Mouse (Mus musculus): ENCODE measurements at regions not wholly inside any gene's neighbourhood (a gene's known extent, or its start where the extent isn't known, plus 50 kb on each side); places are given as distances from the start of the nearest gene placed in this dataset.

DNA sequence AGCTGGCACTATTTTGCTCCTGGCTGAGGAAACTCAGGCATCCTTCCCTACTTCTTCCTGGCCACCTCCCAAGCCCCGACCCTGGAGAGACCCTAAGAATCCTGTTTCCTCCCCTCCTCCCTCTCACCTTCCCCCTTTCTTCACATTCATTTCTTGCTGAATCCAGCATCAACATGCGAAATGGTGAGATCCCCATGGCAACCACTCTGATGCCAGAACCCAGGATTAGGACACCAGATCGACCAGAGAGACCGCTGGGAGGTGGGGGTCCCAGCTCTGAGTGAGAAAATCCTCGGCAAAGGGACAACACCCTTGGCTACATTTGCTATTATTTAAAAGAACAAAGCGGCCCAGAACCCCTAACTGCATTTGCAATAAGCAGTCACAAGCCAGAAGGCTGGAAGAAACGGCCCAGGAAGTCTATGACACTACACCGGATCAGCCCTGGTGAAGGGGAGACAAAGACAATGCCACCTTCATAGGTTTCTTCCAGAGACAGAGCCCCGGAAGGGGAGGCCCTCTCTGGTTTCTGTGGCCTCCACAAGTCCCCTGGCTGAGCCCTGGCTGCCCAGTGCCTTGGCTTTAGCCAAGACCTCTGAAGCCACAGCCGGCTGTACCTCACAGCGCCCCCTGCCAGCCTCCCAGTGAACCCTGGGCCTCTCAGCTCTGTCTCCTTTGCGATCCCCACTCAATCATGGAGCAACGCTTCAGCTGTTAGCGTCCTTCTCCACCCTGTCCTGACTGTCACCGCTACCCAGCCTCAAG, 265.6 kb upstream of the Rpl38 start:
- TF ChIP-seq CTCF (IDR thresholded peaks at IDR 0.05) = peak; percentile 53
- H3K4me3 ChIP-seq = no peak overlapping the region
- peak; percentile 15 to 27 for DNase-seq (ENCODE audit: extremely low spot score in 1 of 2, low spot score in 2 of 2)
- no peak overlapping the region for H3K27ac ChIP-seq
- intact Hi-C loops (cut with DNase I) = no loop called here

DNA sequence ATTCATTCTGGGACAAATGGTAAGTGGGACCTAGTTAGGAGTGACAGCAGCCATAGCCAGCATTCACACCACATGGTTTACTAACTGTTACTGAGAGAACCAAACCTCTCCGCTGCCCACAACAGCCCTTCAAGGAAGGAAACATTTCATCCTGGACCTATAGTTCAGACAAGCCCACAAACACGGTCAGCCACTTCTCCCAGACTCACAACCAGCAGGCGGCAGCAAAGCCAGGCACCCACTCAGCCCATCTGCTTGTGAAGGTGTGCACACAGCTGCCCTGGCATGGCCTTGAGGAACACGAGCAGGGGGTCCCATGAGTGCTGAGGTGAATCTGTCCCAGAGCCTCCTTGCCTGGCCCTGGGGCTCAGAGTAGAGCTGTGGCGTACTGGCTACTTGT, 267.6 kb upstream of the Rpl38 start:
- Histone ChIP-seq H3K4me3 (no peak overlapping the region), H3K27ac (no peak overlapping the region)
- no peak for DNase-seq (ENCODE audit: extremely low spot score in 1 of 2, low spot score in 2 of 2)
- peak; percentile 37 for TF ChIP-seq CTCF (IDR thresholded peaks at IDR 0.05)
- intact Hi-C loops (cut with DNase I) = no loop called here

DNA sequence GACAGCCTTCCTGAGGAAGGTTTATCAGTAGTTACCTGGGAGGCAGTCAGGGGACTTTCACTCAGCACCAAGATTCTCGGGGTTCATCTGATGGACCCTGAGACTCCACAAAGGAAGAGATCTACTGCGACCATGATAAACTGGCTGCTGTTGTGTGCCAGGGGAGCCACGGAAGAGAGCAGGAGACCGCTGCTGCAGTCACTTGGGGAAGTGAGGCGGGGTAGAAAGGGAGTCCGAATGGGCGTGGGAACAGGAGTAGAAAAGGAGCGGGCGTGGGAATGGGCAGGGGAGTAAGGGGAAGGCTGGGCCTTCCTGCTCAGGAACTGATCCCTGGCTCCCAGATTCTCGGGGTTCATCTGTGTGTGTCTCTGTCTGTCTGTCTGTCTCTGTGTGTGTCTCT, 276.2 kb upstream of the Rpl38 start:
- intact Hi-C loops (cut with DNase I) = no loop called here
- no peak overlapping the region for H3K27ac ChIP-seq
- no peak for DNase-seq (ENCODE audit: extremely low spot score in 1 of 2, low spot score in 2 of 2)
- TF ChIP-seq CTCF (IDR thresholded peaks at IDR 0.05) = no peak
- no peak overlapping the region for H3K4me3 ChIP-seq

DNA sequence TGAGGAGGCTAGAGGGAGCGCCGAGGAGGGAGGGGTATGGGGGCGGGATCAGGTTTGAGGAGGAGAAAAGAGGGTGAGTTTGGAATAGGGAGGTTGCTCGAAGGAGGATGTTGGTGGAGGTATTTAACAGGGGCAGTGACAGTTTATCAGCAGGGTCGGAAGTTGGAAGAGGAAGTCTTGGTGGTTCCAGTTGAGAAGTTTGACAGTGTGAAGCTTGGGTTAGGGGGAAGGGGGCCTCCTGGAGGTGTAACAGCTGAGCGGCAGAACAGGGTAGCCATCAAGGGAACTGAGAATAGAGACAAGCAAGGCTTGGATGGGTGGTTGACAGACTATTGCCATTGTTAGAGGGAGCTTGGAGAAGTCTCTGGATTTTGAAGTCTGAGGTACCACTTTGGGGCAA, 276.8 kb upstream of the Rpl38 start:
- H3K4me3 ChIP-seq = no peak overlapping the region
- H3K27ac ChIP-seq = no peak overlapping the region
- TF ChIP-seq CTCF (IDR thresholded peaks at IDR 0.05) = no peak
- intact Hi-C loops (cut with DNase I) = no loop called here
- DNase-seq (ENCODE audit: extremely low spot score in 1 of 2, low spot score in 2 of 2) = no peak

DNA sequence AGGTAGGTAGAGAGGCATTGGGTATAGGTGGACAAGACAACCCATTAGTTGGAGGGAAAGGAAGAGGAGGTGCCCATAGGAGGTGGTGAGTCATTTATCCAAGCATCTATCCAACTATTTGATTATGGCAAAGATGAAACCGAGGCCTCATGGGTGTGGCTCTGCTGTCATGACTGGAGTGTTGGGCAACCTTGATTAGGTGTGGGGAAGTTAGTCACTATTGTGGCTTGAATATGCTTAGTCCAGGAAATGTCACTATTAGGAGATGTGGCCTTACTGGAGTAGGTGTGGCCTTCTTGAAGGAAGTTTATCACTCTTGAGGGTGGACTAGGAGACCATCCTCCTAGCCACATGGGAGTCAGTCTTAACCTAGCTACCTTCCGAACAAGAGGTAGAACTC, 281.2 kb upstream of the Rpl38 start:
- Histone ChIP-seq H3K4me3 (no peak overlapping the region), H3K27ac (no peak overlapping the region)
- no peak for TF ChIP-seq CTCF (IDR thresholded peaks at IDR 0.05)
- DNase-seq (ENCODE audit: extremely low spot score in 1 of 2, low spot score in 2 of 2) = no peak
- intact Hi-C loops (cut with DNase I) = no loop called here

DNA sequence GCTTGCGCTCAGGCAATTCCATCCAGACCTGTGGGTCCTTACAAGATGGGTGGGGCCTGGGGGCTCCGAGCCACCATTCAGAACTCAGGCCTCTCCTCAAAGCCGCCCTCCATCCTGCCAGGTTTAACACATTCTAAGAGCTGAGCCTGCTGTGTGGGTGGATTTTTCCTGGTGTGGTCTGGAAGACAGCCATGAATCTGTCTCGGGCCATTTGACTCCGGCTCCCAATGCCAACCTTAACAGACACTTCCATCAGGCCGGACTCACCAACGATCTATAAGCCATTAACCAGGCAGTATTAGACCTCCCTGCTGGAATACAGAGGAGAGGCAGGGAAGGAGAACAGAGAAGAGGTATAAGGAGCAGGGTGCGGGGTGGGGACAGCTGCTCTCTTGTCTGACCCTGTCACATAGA, 288.9 kb upstream of the Rpl38 start:
- Histone ChIP-seq H3K4me3 (no peak overlapping the region), H3K27ac (no peak overlapping the region)
- intact Hi-C loops (cut with DNase I) = no loop called here
- no peak for TF ChIP-seq CTCF (IDR thresholded peaks at IDR 0.05)
- no peak for DNase-seq (ENCODE audit: extremely low spot score in 1 of 2, low spot score in 2 of 2)

DNA sequence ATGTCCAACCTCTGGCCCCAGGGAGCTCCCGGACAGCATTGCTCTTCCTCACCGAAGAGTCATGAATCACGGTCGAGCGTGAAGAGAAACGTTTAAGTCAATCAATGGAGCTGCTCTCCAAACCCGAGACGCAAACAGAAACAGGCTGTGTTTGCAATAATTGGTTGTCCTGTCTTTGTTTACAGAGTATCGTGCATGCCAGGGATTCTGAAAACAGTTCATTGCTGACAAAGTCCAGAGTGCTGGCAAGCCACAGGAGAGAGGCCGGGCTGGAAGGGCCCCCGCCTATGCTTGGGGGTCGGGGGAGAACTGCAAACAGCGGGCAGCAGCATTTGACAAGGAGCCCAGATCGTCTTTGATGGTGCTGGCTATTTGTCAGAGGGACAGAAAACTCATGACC, 292.4 kb upstream of the Rpl38 start:
- Histone ChIP-seq H3K4me3 (no peak overlapping the region), H3K27ac (no peak overlapping the region)
- intact Hi-C loops (cut with DNase I) = no loop called here
- DNase-seq (ENCODE audit: extremely low spot score in 1 of 2, low spot score in 2 of 2) = no peak
- no peak for TF ChIP-seq CTCF (IDR thresholded peaks at IDR 0.05)

DNA sequence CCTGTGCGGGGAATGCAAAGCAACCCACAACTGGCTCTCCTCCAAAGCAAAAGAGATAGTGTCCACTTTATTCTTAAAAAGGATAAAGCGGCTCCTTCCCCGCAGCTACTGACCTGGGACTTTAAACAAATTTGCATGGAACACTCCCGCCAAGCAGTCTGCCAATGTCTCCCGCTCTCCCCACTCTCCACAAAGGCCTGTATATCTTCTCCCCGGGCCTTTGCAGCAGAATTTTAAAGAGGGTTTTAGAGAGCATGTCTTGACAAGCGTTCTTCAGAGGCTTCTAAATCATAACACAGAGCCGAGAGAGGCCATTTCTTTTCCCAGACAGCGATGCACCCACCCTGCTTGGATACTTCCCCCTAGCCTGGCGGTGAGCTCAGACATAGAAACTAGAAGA, 297.6 kb upstream of the Rpl38 start:
- no peak overlapping the region for H3K27ac ChIP-seq
- intact Hi-C loops (cut with DNase I) = no loop called here
- no peak overlapping the region for H3K4me3 ChIP-seq
- no peak; the same call in 1 of the 2 replicates for TF ChIP-seq CTCF (IDR thresholded peaks at IDR 0.05)
- DNase-seq (ENCODE audit: extremely low spot score in 1 of 2, low spot score in 2 of 2) = no peak

DNA sequence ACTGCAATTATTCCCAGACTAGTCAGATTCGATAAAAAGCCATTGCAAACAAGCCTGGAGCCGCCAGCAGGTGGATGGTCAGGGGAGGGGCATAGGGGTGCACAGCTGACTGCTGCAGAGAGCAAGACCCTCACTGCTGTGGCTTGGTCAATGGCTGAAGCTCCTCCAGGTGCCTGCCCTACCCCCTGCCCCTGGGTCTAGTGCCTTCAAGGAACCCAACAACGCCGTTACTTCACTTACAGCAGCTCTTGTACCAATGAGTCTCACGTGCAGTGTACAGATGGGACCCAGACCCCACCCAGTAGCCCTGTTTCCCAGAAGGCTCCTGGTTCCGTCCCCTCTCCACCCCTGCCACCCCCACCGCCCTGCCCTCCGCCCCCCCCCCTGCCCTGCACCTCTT, 300.5 kb upstream of the Rpl38 start:
- no peak for TF ChIP-seq CTCF (IDR thresholded peaks at IDR 0.05)
- no peak overlapping the region for H3K27ac ChIP-seq
- intact Hi-C loops (cut with DNase I) = no loop called here
- no peak overlapping the region for H3K4me3 ChIP-seq
- no peak for DNase-seq (ENCODE audit: extremely low spot score in 1 of 2, low spot score in 2 of 2)

DNA sequence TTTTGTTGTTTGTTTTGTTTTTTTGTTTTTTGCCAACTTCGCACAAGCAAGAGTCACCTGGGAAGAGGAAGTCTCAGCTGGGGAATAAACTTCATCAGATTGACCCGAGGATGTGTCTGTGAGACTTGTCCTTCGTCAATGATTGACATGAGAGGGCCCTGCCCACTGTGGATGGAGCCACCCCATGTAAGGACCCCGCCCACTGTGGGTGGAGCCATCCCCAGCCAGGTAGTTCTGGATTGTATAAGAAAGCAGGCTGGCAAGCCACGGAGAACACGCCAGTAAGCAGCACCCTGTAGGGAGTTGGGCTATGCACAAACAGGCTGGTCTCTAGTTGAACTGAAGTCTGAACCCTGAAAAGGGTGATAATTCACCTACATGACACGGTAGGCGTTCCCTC, 294.1 kb upstream of the Sdk2 start:
- no peak for DNase-seq (ENCODE audit: extremely low spot score in 1 of 2, low spot score in 2 of 2)
- TF ChIP-seq CTCF (IDR thresholded peaks at IDR 0.05) = no peak
- Histone ChIP-seq H3K4me3 (no peak overlapping the region), H3K27ac (no peak overlapping the region)
- intact Hi-C loops (cut with DNase I) = no loop called here

DNA sequence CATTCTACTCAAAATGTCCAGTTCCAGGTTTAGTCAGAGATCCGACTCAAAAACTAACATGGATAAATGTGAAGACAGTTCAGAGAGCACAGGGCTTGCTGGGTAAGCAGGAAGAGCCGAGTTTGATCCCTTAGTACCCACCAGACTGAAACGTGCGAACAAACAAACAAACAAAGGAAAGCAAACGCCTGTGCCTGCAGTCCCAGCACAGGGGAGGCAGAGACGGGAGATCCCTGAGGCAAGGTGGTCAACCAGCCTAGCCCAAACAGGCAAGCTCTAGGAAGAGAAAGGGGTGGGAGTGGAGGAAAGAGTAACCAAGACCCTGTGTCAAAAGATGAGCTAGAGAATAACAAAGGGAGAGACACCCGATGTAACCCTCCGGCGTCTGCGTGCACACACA, 293.5 kb upstream of the Sdk2 start:
- Histone ChIP-seq H3K27ac (no peak overlapping the region), H3K4me3 (no peak overlapping the region)
- TF ChIP-seq CTCF (IDR thresholded peaks at IDR 0.05) = no peak
- DNase-seq (ENCODE audit: extremely low spot score in 1 of 2, low spot score in 2 of 2) = no peak
- intact Hi-C loops (cut with DNase I) = no loop called here

DNA sequence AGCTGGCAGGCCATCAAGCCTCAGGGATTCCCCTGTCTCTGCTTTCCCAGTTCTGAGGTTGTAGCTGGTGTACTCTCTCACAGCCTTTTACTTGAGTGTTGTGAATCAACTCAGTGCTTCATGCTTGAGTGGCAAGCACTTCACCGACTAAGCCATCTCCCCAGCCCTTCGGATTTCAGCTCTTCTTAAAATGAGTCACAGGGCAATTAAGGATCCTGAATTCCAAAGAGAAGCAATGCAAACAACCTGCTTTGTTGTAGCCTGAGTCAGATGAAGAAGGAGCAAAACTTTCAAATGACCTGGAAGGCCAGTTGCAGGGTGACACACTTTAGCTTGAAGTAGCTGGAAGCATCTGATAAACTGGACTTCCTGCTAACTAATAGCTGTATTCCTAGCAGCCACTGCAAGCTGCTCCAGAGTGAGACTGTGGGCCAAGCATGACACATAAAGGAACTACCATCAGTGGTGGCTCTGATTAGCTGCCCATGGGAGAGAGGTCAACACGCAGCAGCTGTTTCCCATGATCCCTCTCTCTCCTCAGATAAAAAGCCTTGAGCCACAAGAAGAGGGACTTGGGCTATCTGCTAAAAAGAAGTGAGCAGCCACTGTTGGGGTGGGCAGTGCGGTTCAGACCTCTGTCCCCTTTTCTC, 285.4 kb upstream of the Sdk2 start:
- Histone ChIP-seq H3K27ac (no peak overlapping the region), H3K4me3 (no peak overlapping the region)
- DNase-seq (ENCODE audit: extremely low spot score in 1 of 2, low spot score in 2 of 2) = no peak
- TF ChIP-seq CTCF (IDR thresholded peaks at IDR 0.05) = no peak
- intact Hi-C loops (cut with DNase I) = no loop called here

Measured in left cerebral cortex, adult 2 months (tissue).